Mouse (Mus musculus): Measurements from ENCODE around the gene Nup210l. TPM values are rescaled to one million over a fixed set of nuclear protein-coding genes. Genes with fewer than 3 reads are reported as not detected.

The Nup210l gene
- polyA plus RNA-seq, 1 experiment from 2014 or later: 0.35 TPM

- Histone ChIP-seq H3K4me3 (ENCODE audit: low read depth, low read length) (no peak overlapping the region), H3K4me1 (ENCODE audit: control insufficient read depth, insufficient read depth, low read length) (no peaks in the 10 kb centered on the region), H3K9ac (replicated peaks; ENCODE audit: low read depth, low read length) (no peak overlapping the region), H3K9me3 (ENCODE audit: control insufficient read depth, low read length) (no peaks in the 10 kb centered on the region), H3K27ac (ENCODE audit: low read depth, low read length) (no peak overlapping the region), H3K4me2 (ENCODE audit: low read depth, low read length) (no peak overlapping the region), H3K27me3 (ENCODE audit: control insufficient read depth, insufficient read depth, low read length) (no peaks in the 10 kb centered on the region), H3K36me3 (ENCODE audit: control insufficient read depth, insufficient read depth, low read length) (no peaks in the 10 kb centered on the region)
- WGBS: 31% methylated on average over 3 of the region's 3 CpGs
- no peak for ATAC-seq (ENCODE audit: low read depth)
These were observed 30.6 kb downstream of the Nup210l start for GRCm38 (mm10) chr3:90134483-90134882.

- no peak for ATAC-seq (ENCODE audit: low read depth)
- Histone ChIP-seq H3K4me2 (ENCODE audit: low read depth, low read length) (no peak overlapping the region), H3K27ac (ENCODE audit: low read depth, low read length) (no peak overlapping the region), H3K36me3 (ENCODE audit: control insufficient read depth, insufficient read depth, low read length) (no peaks in the 10 kb centered on the region), H3K27me3 (ENCODE audit: control insufficient read depth, insufficient read depth, low read length) (no peaks in the 10 kb centered on the region), H3K9me3 (ENCODE audit: control insufficient read depth, low read length) (no peaks in the 10 kb centered on the region), H3K4me3 (ENCODE audit: low read depth, low read length) (no peak overlapping the region), H3K4me1 (ENCODE audit: control insufficient read depth, insufficient read depth, low read length) (no peaks in the 10 kb centered on the region), H3K9ac (replicated peaks; ENCODE audit: low read depth, low read length) (no peak overlapping the region)
- 84% methylated on average over 5 of the region's 5 CpGs for WGBS
These were observed 31.1 kb downstream of the Nup210l start for GRCm38 (mm10) chr3:90134993-90135392.

GRCm38 (mm10) chr3:90136660-90137059 is 32.7 kb downstream of the Nup210l start:
- ATAC-seq (ENCODE audit: low read depth): no peak
- WGBS: 44% methylated on average over 13 of the region's 13 CpGs
- H3K4me3 ChIP-seq (ENCODE audit: low read depth, low read length): no peak overlapping the region
- H3K9me3 ChIP-seq (ENCODE audit: control insufficient read depth, low read length): no peaks in the 10 kb centered on the region
- no peak overlapping the region for H3K4me2 ChIP-seq (ENCODE audit: low read depth, low read length)
- no peak overlapping the region for H3K9ac ChIP-seq (replicated peaks; ENCODE audit: low read depth, low read length)
- H3K4me1 ChIP-seq (ENCODE audit: control insufficient read depth, insufficient read depth, low read length): no peaks in the 10 kb centered on the region
- no peaks in the 10 kb centered on the region for H3K27me3 ChIP-seq (ENCODE audit: control insufficient read depth, insufficient read depth, low read length)
- H3K27ac ChIP-seq (ENCODE audit: low read depth, low read length): no peak overlapping the region
- no peaks in the 10 kb centered on the region for H3K36me3 ChIP-seq (ENCODE audit: control insufficient read depth, insufficient read depth, low read length)

GRCm38 (mm10) chr3:90137606-90138005 is 33.7 kb downstream of the Nup210l start:
- no peaks in the 10 kb centered on the region for H3K36me3 ChIP-seq (ENCODE audit: control insufficient read depth, insufficient read depth, low read length)
- no peak overlapping the region for H3K9ac ChIP-seq (replicated peaks; ENCODE audit: low read depth, low read length)
- H3K4me2 ChIP-seq (ENCODE audit: low read depth, low read length): no peak overlapping the region
- no peaks in the 10 kb centered on the region for H3K4me1 ChIP-seq (ENCODE audit: control insufficient read depth, insufficient read depth, low read length)
- H3K9me3 ChIP-seq (ENCODE audit: control insufficient read depth, low read length): no peaks in the 10 kb centered on the region
- no peak overlapping the region for H3K4me3 ChIP-seq (ENCODE audit: low read depth, low read length)
- no peak overlapping the region for H3K27ac ChIP-seq (ENCODE audit: low read depth, low read length)
- 86% methylated on average over 1 of the region's 1 CpGs for WGBS
- ATAC-seq (ENCODE audit: low read depth): no peak
- no peaks in the 10 kb centered on the region for H3K27me3 ChIP-seq (ENCODE audit: control insufficient read depth, insufficient read depth, low read length)

GRCm38 (mm10) chr3:90139962-90140361 is 36.0 kb downstream of the Nup210l start:
- H3K4me3 ChIP-seq (ENCODE audit: low read depth, low read length): no peak overlapping the region
- H3K4me1 ChIP-seq (ENCODE audit: control insufficient read depth, insufficient read depth, low read length): no peaks in the 10 kb centered on the region
- H3K4me2 ChIP-seq (ENCODE audit: low read depth, low read length): no peak overlapping the region
- 88% methylated on average over 3 of the region's 3 CpGs for WGBS
- no peak overlapping the region for H3K9ac ChIP-seq (replicated peaks; ENCODE audit: low read depth, low read length)
- no peaks in the 10 kb centered on the region for H3K36me3 ChIP-seq (ENCODE audit: control insufficient read depth, insufficient read depth, low read length)
- H3K9me3 ChIP-seq (ENCODE audit: control insufficient read depth, low read length): no peaks in the 10 kb centered on the region
- no peak for ATAC-seq (ENCODE audit: low read depth)
- no peaks in the 10 kb centered on the region for H3K27me3 ChIP-seq (ENCODE audit: control insufficient read depth, insufficient read depth, low read length)
- no peak overlapping the region for H3K27ac ChIP-seq (ENCODE audit: low read depth, low read length)

GRCm38 (mm10) chr3:90145461-90145860 is 41.5 kb downstream of the Nup210l start:
- no peaks in the 10 kb centered on the region for H3K4me1 ChIP-seq (ENCODE audit: control insufficient read depth, insufficient read depth, low read length)
- 72% methylated on average over 3 of the region's 3 CpGs for WGBS
- H3K36me3 ChIP-seq (ENCODE audit: control insufficient read depth, insufficient read depth, low read length): no peaks in the 10 kb centered on the region
- H3K4me2 ChIP-seq (ENCODE audit: low read depth, low read length): no peak overlapping the region
- H3K27ac ChIP-seq (ENCODE audit: low read depth, low read length): no peak overlapping the region
- no peaks in the 10 kb centered on the region for H3K27me3 ChIP-seq (ENCODE audit: control insufficient read depth, insufficient read depth, low read length)
- no peak for ATAC-seq (ENCODE audit: low read depth)
- no peak overlapping the region for H3K9ac ChIP-seq (replicated peaks; ENCODE audit: low read depth, low read length)
- H3K9me3 ChIP-seq (ENCODE audit: control insufficient read depth, low read length): no peaks in the 10 kb centered on the region
- no peak overlapping the region for H3K4me3 ChIP-seq (ENCODE audit: low read depth, low read length)

- Histone ChIP-seq H3K9me3 (ENCODE audit: control insufficient read depth, low read length) (no peaks in the 10 kb centered on the region), H3K36me3 (ENCODE audit: control insufficient read depth, insufficient read depth, low read length) (no peaks in the 10 kb centered on the region), H3K27me3 (ENCODE audit: control insufficient read depth, insufficient read depth, low read length) (no peaks in the 10 kb centered on the region), H3K4me1 (ENCODE audit: control insufficient read depth, insufficient read depth, low read length) (no peaks in the 10 kb centered on the region), H3K27ac (ENCODE audit: low read depth, low read length) (no peak overlapping the region), H3K4me2 (ENCODE audit: low read depth, low read length) (no peak overlapping the region), H3K9ac (replicated peaks; ENCODE audit: low read depth, low read length) (no peak overlapping the region), H3K4me3 (ENCODE audit: low read depth, low read length) (no peak overlapping the region)
- ATAC-seq (ENCODE audit: low read depth): peak; percentile 51; the same call in 1 of the 2 replicates
- 71% methylated on average over 1 of the region's 1 CpGs for WGBS
These were observed 42.7 kb downstream of the Nup210l start for GRCm38 (mm10) chr3:90146651-90147050.

- Histone ChIP-seq H3K9me3 (ENCODE audit: control insufficient read depth, low read length) (no peaks in the 10 kb centered on the region), H3K36me3 (ENCODE audit: control insufficient read depth, insufficient read depth, low read length) (no peaks in the 10 kb centered on the region), H3K9ac (replicated peaks; ENCODE audit: low read depth, low read length) (no peak overlapping the region), H3K4me2 (ENCODE audit: low read depth, low read length) (no peak overlapping the region), H3K27me3 (ENCODE audit: control insufficient read depth, insufficient read depth, low read length) (no peaks in the 10 kb centered on the region), H3K4me1 (ENCODE audit: control insufficient read depth, insufficient read depth, low read length) (no peaks in the 10 kb centered on the region), H3K4me3 (ENCODE audit: low read depth, low read length) (no peak overlapping the region), H3K27ac (ENCODE audit: low read depth, low read length) (no peak overlapping the region)
- ATAC-seq (ENCODE audit: low read depth): no peak
- 93% methylated on average over 12 of the region's 12 CpGs for WGBS
These were observed 47.3 kb downstream of the Nup210l start for GRCm38 (mm10) chr3:90151086-90151740.

- H3K4me3 ChIP-seq (ENCODE audit: low read depth, low read length): no peak overlapping the region
- no peak overlapping the region for H3K4me2 ChIP-seq (ENCODE audit: low read depth, low read length)
- H3K27ac ChIP-seq (ENCODE audit: low read depth, low read length): no peak overlapping the region
- no peaks in the 10 kb centered on the region for H3K36me3 ChIP-seq (ENCODE audit: control insufficient read depth, insufficient read depth, low read length)
- no peaks in the 10 kb centered on the region for H3K9me3 ChIP-seq (ENCODE audit: control insufficient read depth, low read length)
- H3K27me3 ChIP-seq (ENCODE audit: control insufficient read depth, insufficient read depth, low read length): no peaks in the 10 kb centered on the region
- 83% methylated on average over 5 of the region's 5 CpGs for whole genome bisulfite sequencing
- no peaks in the 10 kb centered on the region for H3K4me1 ChIP-seq (ENCODE audit: control insufficient read depth, insufficient read depth, low read length)
- no peak overlapping the region for H3K9ac ChIP-seq (replicated peaks; ENCODE audit: low read depth, low read length)
- ATAC-seq (ENCODE audit: low read depth): no peak
These were observed 52.1 kb downstream of the Nup210l start for GRCm38 (mm10) chr3:90155996-90156395.
